Mouse (Mus musculus) spleen, postnatal 4 days (tissue): ENCODE data around the gene Adh7.

Experiments used
- DNase-seq, 2 experiments: peaks; one replicate each; pipeline ENCODE4 v3.0.0; 2022; ENCODE audit warnings: low spot score in 2 of 2

Adh7 gene

DNA sequence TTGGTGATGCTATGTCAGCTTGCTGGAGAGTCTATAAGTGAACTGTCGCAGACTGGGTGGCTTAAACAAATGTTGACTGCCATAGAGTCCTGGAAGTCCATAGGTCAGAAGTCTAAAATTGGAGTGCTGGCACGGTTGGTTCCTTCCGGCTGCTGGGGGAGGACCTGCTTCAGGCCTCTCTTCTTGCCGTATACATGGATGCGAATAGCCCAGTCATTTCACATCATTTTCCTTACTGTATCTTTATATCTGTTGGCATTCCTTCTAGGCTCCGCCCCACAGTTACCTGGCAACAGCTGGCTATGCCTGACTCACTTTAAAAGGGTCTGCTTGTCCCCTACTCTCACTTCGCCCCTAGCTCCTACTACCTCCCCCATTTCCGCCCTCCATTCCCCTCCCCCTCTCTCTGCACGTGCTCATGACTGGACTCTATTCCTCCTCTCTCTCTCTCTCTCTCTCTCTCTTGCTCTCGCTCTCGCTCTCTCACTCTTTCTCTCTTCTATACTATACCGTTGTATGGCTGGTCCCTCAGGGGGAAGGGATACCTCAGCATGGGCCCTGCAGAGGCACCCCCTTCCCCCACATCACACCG, 6.9 kb downstream of the Adh7 start:
- DNase-seq: no peak

- DNase-seq: no peak
Measured at GRCm38 (mm10) chr3:138225331-138225730, 7.8 kb downstream of the Adh7 start.

GRCm38 (mm10) chr3:138225853-138226252, 8.3 kb downstream of the Adh7 start:
- no peak for DNase-seq

DNA sequence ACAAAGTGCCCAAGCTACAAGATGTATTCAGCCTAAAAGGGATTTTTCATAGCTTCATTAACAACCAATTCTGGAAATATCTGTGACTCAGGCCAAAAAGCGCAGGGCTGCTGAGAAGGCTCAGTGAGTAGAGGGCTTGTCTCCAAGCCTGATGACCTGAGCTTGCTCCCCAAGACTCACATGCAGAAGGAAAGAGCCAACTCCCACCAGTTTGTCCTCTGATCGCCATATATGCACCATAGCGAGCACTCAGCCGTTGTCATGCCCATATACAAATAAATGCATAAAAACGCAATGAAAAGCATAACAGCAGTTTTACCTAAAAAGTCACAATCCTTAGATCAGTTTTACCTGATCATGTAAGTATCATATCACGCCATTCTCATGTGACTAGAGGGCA, 8.9 kb downstream of the Adh7 start:
- no peak for DNase-seq

- DNase-seq: no peak
Measured at GRCm38 (mm10) chr3:138227082-138227481, 9.5 kb downstream of the Adh7 start.

- DNase-seq: no peak
Measured at GRCm38 (mm10) chr3:138227782-138228181, 10.2 kb downstream of the Adh7 start.

GRCm38 (mm10) chr3:138229448-138229847, 11.9 kb downstream of the Adh7 start:
- no peak for DNase-seq

- no peak for DNase-seq
Measured at GRCm38 (mm10) chr3:138230266-138230665, 12.7 kb downstream of the Adh7 start.

DNA sequence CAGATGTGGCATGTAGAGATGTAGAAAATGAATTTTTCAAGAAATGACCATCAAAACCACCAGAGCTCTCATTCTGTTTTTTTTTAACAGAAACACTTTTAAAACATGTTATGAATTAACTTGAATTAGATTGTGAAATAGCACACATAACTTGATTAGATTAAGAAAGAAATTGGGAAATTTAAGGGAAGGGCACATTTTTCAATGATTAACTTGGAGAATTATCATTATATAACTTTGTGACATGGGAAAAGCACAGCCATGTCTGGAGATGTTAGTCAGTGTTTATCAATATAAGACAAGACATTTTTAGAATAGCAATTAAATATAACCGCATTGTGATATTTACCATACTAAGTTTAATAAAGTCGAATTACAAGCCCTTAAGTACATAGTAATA, 14.0 kb downstream of the Adh7 start:
- DNase-seq: no peak

GRCm38 (mm10) chr3:138236546-138237163, 19.1 kb downstream of the Adh7 start:
- DNase-seq: no peak

- no peak for DNase-seq
Measured at GRCm38 (mm10) chr3:138238046-138238445, 20.5 kb downstream of the Adh7 start.

DNA sequence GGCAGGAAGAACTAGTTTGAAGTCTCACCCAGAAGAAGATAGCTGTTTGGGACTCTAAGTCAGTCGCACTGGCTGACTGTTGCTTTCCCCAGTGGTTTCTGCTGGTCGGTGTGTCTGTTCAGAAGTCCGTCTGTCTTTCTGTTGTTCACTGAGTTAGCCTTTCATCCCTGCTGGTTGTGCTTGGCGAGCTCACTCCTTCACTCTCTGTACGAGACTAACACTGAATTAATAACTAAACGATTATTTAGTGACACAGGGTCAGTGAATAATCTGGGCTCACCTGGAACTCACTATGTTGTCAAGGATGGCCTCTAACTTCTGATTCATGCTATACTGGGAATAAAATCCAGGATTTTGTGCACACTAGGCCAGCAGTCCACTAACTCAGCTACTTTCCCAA, 21.9 kb downstream of the Adh7 start:
- no peak for DNase-seq

DNA sequence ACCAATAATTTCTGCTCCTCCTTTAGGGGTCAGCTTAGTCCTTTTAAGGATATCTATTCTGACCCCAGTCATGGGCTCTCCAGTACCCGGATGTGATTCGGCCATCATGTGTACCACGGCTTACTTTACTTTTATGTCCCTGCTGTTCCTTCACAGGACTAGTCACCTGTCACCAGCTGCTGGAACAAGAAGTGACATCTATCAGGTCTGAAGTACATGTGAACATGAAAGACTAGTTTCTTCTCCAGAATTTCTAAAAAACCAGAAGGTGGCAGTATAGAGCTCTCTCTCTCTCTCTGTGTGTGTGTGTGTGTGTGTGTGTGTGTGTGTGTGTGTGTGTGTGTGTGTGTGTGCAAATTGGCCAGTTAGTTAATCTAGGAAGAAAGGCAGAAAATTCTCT, 22.9 kb downstream of the Adh7 start:
- no peak for DNase-seq

DNA sequence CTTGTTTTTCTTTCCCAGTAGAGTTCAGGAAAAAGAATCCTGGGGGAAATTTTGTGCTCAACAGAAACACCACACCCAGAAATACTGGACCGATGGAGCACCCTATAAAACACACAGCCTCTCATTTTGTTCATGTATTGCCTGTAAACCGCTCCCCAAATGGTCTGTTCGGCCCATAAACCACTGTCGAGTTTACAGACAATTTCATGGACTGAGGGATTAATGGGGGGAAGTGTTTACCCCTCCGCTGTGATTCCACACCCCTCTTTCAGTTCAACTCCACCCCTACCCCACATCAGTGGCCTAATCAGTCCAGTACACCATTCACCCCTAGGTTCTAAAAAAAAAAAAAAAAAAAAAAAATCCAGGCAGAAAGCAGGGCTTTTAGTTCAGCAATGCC, 23.4 kb downstream of the Adh7 start:
- no peak for DNase-seq

GRCm38 (mm10) chr3:138241371-138241770, 23.8 kb downstream of the Adh7 start:
- no peak for DNase-seq

DNA sequence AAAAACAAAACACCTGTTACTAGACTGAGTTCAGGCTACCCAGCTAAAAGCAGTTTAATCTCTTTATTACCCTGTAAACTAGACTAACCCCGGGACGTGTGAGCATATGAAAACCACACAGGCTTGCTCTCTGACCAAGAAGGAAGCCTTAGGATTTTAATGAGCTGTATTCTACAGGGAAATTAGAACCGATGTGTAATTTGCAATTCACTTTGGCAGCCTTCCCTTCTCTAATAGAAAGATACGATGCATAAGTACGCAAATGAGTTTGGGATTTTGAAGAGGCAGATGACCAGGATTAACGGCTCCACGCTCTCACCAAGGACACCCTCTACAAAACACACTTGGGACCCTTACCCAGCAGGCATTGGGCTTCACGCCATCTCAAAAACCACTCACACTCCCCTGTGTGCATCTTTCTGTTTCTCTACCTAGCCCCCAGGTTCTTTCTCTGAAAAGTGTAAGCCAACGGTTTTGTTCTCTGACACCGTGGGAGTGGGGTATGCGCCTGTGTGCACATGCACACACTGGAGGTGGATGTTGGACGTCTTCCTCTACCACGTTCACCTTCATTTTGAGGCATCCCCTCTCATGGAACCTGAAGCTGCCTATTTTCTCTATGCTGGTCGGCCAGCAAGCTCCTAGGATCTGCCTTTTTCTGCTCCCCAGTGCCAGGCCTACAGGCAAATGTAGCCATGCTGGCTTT, 24.6 kb downstream of the Adh7 start:
- DNase-seq: no peak

DNA sequence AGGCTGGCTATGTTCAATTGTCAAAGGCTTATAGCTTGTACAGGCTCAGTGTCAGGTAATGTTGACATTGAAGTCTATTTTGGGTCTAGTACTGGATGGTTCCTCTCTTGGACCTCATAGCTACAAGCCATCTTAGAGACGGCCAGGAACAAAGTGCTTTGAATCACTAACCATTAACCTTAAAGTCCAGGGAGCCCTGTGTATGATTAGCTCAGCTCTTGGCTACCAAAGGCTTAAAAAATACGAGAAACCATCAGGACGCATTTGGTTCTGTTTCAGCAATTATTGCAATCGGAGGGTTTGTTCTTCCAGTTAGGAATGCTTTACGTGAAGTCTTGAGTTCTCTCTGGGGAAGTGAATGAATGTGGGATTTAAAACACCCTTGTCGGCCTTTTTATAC, 25.4 kb downstream of the Adh7 start:
- no peak for DNase-seq

DNA sequence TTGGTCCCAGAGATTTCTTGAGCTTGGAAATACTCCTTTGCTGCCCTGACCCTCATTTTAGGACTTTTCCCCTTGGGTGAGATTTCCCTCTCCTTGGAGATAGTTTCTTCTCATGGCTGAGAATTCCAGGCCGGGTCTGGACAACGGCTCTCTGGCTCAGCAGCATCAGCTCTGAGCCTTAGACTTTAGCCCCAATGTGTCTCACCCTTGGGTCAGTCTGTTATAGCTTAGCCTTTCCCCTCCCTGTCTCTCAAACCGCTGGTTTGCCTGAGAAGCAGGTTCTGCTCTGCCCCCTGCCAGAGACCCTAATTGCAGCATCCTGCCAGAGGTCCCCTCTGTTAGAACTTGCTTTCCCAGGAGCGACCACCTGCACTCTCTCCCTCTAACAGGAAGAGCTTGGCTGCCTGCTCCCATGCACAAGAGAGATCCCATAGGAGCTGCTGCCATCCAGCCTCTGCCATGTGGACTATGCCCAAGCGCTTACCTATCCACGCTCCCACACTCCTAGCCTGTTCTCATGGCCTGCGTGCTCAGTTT, 26.8 kb downstream of the Adh7 start:
- DNase-seq: no peak

DNA sequence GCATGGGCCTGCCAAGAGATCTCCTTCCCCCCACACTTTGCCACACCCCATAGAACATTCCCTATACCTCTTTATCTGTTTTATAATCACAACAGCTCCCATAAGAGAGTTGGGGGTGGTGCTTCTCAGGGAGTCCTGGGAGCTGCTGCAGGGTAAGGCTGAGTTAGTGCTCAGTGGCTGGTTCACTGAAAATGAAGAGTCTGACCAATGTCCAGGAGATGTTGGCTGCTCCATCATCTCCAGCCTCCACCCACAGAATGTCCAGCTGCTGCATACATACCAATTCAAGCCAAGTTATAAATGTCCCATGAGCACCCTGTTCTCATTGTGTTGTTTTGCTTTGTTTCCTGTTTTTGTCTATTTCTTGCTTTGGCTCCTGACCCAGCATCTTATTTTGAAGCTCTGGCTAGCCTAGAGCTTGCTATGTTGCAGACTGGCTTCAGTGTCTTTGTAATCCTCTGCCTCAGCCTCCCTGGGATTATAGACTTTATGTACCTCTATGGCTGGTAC, 29.0 kb downstream of the Adh7 start:
- DNase-seq: no peak

DNA sequence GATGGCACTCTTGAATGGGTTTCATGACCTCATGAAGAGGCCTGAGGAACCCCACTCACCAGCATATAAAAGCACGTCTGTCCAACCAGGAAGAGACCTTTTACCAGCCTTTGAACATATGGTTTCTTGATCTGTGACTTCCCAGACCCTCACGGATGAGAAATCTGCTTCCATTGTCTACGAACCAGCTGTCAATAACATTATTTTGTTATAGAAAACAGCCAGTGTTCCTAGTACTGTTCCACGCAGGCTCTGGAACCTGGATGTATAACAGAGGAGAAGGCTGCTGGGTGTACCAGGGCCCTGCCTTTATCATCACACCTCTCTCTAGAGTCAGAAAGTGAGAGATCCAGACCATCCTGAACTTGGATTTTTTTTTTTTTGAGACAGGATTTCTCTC, 29.7 kb downstream of the Adh7 start:
- DNase-seq: no peak

DNA sequence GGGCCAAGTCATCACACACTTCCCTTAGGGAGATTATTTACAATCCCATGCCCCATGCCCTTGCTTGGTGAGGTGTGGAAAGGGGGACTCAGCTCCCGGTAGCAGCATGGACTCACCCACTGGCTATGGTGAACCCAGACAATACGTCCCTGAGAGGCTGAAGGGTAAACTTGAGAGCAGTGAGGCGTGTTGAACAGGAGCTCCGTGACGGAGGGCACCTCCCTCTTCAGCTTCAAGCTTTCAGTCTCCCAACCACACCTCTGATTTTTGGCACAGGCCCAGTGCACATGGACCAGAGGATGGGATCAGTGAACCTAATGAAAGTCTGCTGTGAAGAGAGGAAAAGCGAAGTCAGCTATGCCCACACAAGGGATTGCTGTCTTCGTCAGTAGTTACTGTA, 30.5 kb downstream of the Adh7 start:
- no peak for DNase-seq

DNA sequence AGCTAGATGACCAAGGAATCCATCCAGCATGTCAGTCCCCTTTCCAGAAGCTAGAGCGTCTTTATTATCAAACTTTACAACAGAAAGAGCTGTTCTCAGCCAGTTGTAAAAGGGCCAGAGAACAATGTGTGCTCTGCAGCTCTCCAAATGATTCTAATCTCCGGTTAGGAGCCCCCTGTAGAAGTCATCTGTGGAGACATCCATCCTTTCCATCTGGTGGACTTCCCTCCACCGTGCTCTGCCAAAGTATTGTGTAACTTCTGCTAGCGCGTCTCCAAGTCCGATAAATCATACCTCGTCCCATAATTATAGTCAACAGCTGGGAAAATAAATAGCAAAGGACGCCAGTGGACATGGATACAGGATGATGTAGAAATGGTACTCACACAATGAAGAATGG, 31.2 kb downstream of the Adh7 start:
- DNase-seq: no peak

DNA sequence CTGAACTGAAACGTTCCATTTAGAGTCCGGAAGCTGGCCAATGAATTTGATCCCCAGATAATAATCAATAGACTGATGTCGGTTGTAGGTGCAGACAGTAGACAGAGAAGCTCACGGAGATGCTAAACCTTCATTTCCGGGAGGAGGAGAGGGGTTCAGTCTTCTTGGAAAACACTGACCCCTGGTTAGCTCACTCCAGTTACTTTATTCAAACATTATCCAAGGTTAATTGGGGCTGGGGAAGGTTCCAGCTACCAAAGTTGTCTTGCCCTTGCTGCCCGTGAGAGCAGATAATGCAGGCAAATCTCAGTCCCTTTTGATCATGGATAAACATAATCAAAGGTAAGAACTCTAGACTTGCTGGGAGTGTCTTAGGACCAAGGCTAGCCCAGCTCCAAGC, 33.6 kb downstream of the Adh7 start:
- DNase-seq: no peak
